Mouse (Mus musculus): ENCODE results near the gene Fscn2.

DNA sequence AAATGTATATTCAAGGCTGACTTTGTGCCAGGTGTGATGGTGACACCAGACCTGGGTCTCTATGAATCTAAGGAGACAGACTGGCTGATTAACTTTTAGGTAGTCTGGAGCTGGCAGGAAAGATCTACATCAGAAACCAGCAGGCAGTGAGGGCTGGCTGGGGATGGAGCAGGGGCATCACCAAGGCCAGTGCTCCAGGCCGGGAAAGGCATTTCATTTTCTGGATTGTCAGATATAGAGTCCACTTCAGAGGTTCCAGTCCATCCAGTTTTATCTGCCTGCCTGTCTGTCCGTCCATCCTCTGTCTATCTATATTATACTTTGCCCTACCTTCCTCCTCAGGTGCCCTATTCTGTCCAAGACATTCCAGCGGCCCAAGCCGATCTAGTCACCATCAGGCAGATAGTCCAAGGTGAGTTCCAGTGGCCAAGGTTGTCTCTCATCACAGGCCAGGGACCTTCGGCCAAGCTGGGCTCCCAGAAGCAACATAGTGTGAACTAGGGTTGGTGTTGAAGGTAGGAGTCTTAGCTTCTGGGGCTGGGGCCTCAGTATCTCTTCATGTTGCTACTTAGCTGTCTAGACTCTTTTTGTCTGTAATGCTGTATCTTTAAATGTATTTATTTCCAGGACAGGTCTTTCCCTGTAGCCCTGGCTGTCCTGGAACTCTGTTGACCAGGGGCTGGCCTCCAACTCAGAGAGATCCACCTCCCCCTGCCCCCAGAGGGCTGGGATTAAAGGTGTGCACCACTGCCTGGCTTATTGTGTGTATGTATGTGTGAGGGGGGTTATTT, 17.6 kb upstream of the Fscn2 start:
- TF ChIP-seq CTCF (conservative IDR thresholded peaks at IDR 0.05 in 1 of 2, IDR thresholded peaks at IDR 0.05 in 1 of 2; ENCODE audit: low read depth in 2 of 2, low read length in 2 of 2) (no peak), UBTF (IDR thresholded peaks at IDR 0.05; ENCODE audit: low read depth, low read length) (no peak), MEF2A (IDR thresholded peaks at IDR 0.05; ENCODE audit: borderline replicate concordance, low read depth, low read length) (no peak), USF1 (IDR thresholded peaks at IDR 0.05; ENCODE audit: low read depth, low read length) (no peak), EP300 (IDR thresholded peaks at IDR 0.05; ENCODE audit: low read length) (no peak), MAFK (IDR thresholded peaks at IDR 0.05; ENCODE audit: insufficient replicate concordance, low read length) (no peak), CHD1 (IDR thresholded peaks at IDR 0.05; ENCODE audit: low read depth, low read length) (no peak), POLR2A (IDR thresholded peaks at IDR 0.05; ENCODE audit: low read depth, low read length) (peak; percentile 53; the same call in 1 of the 2 replicates), TCF12 (IDR thresholded peaks at IDR 0.05; ENCODE audit: low read depth, low read length) (no peak), CHD2 (IDR thresholded peaks at IDR 0.05; ENCODE audit: low read length) (peak; percentile 33; the same call in 1 of the 2 replicates)
